Mouse (Mus musculus) embryonic facial prominence, embryonic 13.5 days (tissue): ENCODE data around the gene Spink8. TPM values are rescaled to one million over a fixed set of nuclear protein-coding genes. Genes with fewer than 3 reads are reported as not detected.
A peak's percentile ranks its signal among the peaks of the same experiment; 100 is the strongest.

Experiments
- ATAC-seq: fragments of 200-750 bp; cut with Nextera tagmentation; 2 replicates; pipeline ENCODE4 v1.8.0; 2017; ENCODE audit warnings: low read depth; ENCODE audit not compliant: insufficient number of reproducible peaks, insufficient read depth, low FRiP score, low TSS enrichment
- H3K27ac ChIP-seq: fragments of 300-500 bp; sonication (generic); 2 replicates; pipeline ENCODE4 v1.5.1; 2015; ENCODE audit warnings: moderate library complexity, mild to moderate bottlenecking, inconsistent platforms
- H3K27me3 ChIP-seq: fragments of 300-500 bp; sonication (generic); 2 replicates; pipeline ENCODE4 v1.6.1; 2015; ENCODE audit warnings: mild to moderate bottlenecking, inconsistent platforms
- H3K36me3 ChIP-seq: fragments of 300-500 bp; sonication (generic); 2 replicates; pipeline ENCODE4 v1.6.1; 2015; ENCODE audit warnings: mild to moderate bottlenecking, inconsistent platforms
- H3K4me1 ChIP-seq: fragments of 300-500 bp; sonication (generic); 2 replicates; pipeline ENCODE4 v1.6.1; 2015; ENCODE audit warnings: inconsistent platforms
- H3K4me2 ChIP-seq: fragments of 300-500 bp; sonication (generic); 2 replicates; pipeline ENCODE4 v1.6.1; 2015; ENCODE audit warnings: moderate library complexity, mild to moderate bottlenecking, inconsistent platforms
- H3K4me3 ChIP-seq: fragments of 300-500 bp; sonication (generic); 2 replicates; pipeline ENCODE4 v1.5.1; 2015; ENCODE audit warnings: mild to moderate bottlenecking, inconsistent platforms
- H3K9ac ChIP-seq: fragments of 300-500 bp; sonication (generic); 2 replicates; pipeline ENCODE4 v1.6.1; 2015; ENCODE audit warnings: mild to moderate bottlenecking, inconsistent platforms
- H3K9me3 ChIP-seq: fragments of 300-500 bp; sonication (generic); 2 replicates; pipeline ENCODE4 v1.6.1; 2016; ENCODE audit warnings: inconsistent platforms
- WGBS: fragments of 180-500 bp; shearing (Covaris S2); methylation state at CpG from one replicate; pipeline ENCODE4 v1.1.7; 2015; ENCODE audit warnings: mixed read lengths; 5-methylcytosine and 5-hydroxymethylcytosine counted together
- polyA plus RNA-seq: library from polyadenylated mRNA; unstranded; fragments of >200 nt; fragmentation: Nextera tagmentation; extraction: Ambion mirVana; gene quantifications from 2 replicates; pipeline ENCODE4 v1.2.1, GENCODE M21; 2015

The Spink8 gene
- polyA plus RNA-seq, 1 experiment from 2014 or later, result not detected

- 5% methylated on average over 33 of the region's 33 CpGs for WGBS
- ATAC-seq, result peak; percentile 91
Measured at GRCm38 (mm10) chr9:109874797-109875691, 63.0 kb downstream of the Spink8 start, which contains the start of gene Cdc25a. Gene Cdc25a (plus strand): TSS chr9:109875579.

GRCm38 (mm10) chr9:109875695-109876601, 63.9 kb downstream of the Spink8 start:
- ATAC-seq, result peak; percentile 70
- under 1% methylated on average over 70 of the region's 76 CpGs for WGBS
- Histone ChIP-seq H3K4me1 (peaks cover 12% of the 10 kb centered on the region), H3K9ac (peak overlapping the region; percentile 98), H3K4me3 (peak overlapping the region; percentile 98), H3K36me3 (peaks cover 36% of the 10 kb centered on the region), H3K9me3 (no peaks in the 10 kb centered on the region), H3K4me2 (peak overlapping the region; percentile 82), H3K27me3 (no peaks in the 10 kb centered on the region), H3K27ac (peak overlapping the region; percentile 93)

More at GRCm38 (mm10) chr9:109874797-109875691, 63.0 kb downstream of the Spink8 start, which contains the start of gene Cdc25a:
- H3K27me3 ChIP-seq, result no peaks in the 10 kb centered on the region
- peak within 1 kb of the TSS; percentile 98 for H3K4me3 ChIP-seq
- H3K9me3 ChIP-seq, result no peaks in the 10 kb centered on the region
- H3K4me2 ChIP-seq, result peak within 1 kb of the TSS; percentile 82
- H3K9ac ChIP-seq, result peak within 1 kb of the TSS; percentile 98
- H3K27ac ChIP-seq, result peak within 1 kb of the TSS; percentile 93
- peaks cover 27% of the 10 kb centered on the region for H3K36me3 ChIP-seq
- peaks cover 16% of the 10 kb centered on the region for H3K4me1 ChIP-seq

Other genes starting within 250 kb of the Spink8 start
- gene Fbxw15, start 244.0 kb upstream of the Spink8 start, polyA plus RNA-seq, result not detected in 2 replicates
- 0.14 and 0.29 TPM in 2 replicates for gene Fbxw24, start 186.2 kb upstream of the Spink8 start, polyA plus RNA-seq
- gene Fbxw25, start 147.6 kb upstream of the Spink8 start, polyA plus RNA-seq, result not detected in 2 replicates
- gene Fbxw18, start 109.6 kb upstream of the Spink8 start, polyA plus RNA-seq, result 0.13 TPM in 1 of 2 replicates, not detected in the other
- gene Fbxw26, start 66.2 kb upstream of the Spink8 start, polyA plus RNA-seq, result not detected in 2 replicates
- not detected in 2 replicates for gene Fbxw27, start 21.6 kb upstream of the Spink8 start, polyA plus RNA-seq
- gene Nme6, start 20.5 kb downstream of the Spink8 start, polyA plus RNA-seq, result 64.9 and 70.9 TPM in 2 replicates
- gene Camp, start 37.3 kb downstream of the Spink8 start, polyA plus RNA-seq, result 0.76 and 3.4 TPM in 2 replicates
- gene Cdc25a, start 63.3 kb downstream of the Spink8 start, polyA plus RNA-seq, result 33.2 and 35.1 TPM in 2 replicates
- 58.0 and 61.0 TPM in 2 replicates for gene Map4, start 119.2 kb downstream of the Spink8 start, polyA plus RNA-seq